Mouse (Mus musculus) heart, embryonic 15.5 days (tissue): ENCODE data around the gene Ggt5. TPM values are rescaled to one million over a fixed set of nuclear protein-coding genes. Genes with fewer than 3 reads are reported as not detected.

Experiments used
- ATAC-seq: fragments of 200-750 bp; cut with Nextera tagmentation; replicated peaks from 2 replicates; pipeline ENCODE4 v1.8.0; 2017; ENCODE audit warnings: low read depth, moderate TSS enrichment; ENCODE audit not compliant: insufficient number of reproducible peaks, insufficient read depth, low FRiP score
- H3K27ac ChIP-seq: fragments of 300-500 bp; sonication (generic); 2 replicates; pipeline ENCODE4 v1.5.1; 2015; ENCODE audit warnings: mild to moderate bottlenecking, inconsistent platforms
- H3K27me3 ChIP-seq: fragments of 300-500 bp; sonication (generic); 2 replicates; pipeline ENCODE4 v1.6.1; 2015; ENCODE audit warnings: inconsistent platforms
- H3K36me3 ChIP-seq: fragments of 300-500 bp; sonication (generic); 2 replicates; pipeline ENCODE4 v1.6.1; 2015; ENCODE audit warnings: mild to moderate bottlenecking, inconsistent platforms
- H3K4me1 ChIP-seq: fragments of 300-500 bp; sonication (generic); replicated peaks from 2 replicates; pipeline ENCODE4 v1.6.1; 2015; ENCODE audit warnings: inconsistent platforms
- H3K4me2 ChIP-seq: fragments of 300-500 bp; sonication (generic); 2 replicates; pipeline ENCODE4 v1.6.1; 2015; ENCODE audit warnings: inconsistent platforms, mild to moderate bottlenecking, moderate library complexity
- H3K4me3 ChIP-seq: fragments of 300-500 bp; sonication (generic); 2 replicates; pipeline ENCODE4 v1.5.1; 2015; ENCODE audit warnings: mild to moderate bottlenecking, inconsistent platforms
- H3K9ac ChIP-seq: fragments of 300-500 bp; sonication (generic); 2 replicates; pipeline ENCODE4 v1.6.1; 2015; ENCODE audit warnings: mild to moderate bottlenecking, inconsistent platforms
- H3K9me3 ChIP-seq: fragments of 300-500 bp; sonication (generic); replicated peaks from 2 replicates; pipeline ENCODE4 v1.6.1; 2016; ENCODE audit warnings: inconsistent platforms
- WGBS: fragments of 180-500 bp; shearing (Covaris S2); methylation state at CpG from one replicate; pipeline ENCODE4 v1.1.7; 2015; ENCODE audit warnings: mixed read lengths; 5-methylcytosine and 5-hydroxymethylcytosine counted together
- polyA plus RNA-seq: library from polyadenylated mRNA; unstranded; fragments of >200 nt; fragmentation: Nextera tagmentation; extraction: Ambion mirVana; gene quantifications from 2 replicates; pipeline ENCODE4 v1.2.1, GENCODE M21; 2015

Ggt5 gene
- polyA plus RNA-seq, 1 experiment from 2014 or later, result 7.5 TPM

GRCm38 (mm10) chr10:75589651-75590050, 511 bp downstream of the Ggt5 start:
- Histone ChIP-seq H3K27ac (peak overlapping the region; percentile 79), H3K36me3 (no peaks in the 10 kb centered on the region), H3K4me1 (peaks cover 55% of the 10 kb centered on the region), H3K9me3 (no peaks in the 10 kb centered on the region), H3K9ac (peak overlapping the region; percentile 47), H3K4me3 (peak overlapping the region; percentile 40), H3K4me2 (peak overlapping the region; percentile 57), H3K27me3 (peaks cover 14% of the 10 kb centered on the region)
- ATAC-seq, result 0 out of 2 replicates have a peak, but pooled peaks have one; percentile 4
- WGBS, result 41% methylated on average over 16 of the region's 16 CpGs

DNA sequence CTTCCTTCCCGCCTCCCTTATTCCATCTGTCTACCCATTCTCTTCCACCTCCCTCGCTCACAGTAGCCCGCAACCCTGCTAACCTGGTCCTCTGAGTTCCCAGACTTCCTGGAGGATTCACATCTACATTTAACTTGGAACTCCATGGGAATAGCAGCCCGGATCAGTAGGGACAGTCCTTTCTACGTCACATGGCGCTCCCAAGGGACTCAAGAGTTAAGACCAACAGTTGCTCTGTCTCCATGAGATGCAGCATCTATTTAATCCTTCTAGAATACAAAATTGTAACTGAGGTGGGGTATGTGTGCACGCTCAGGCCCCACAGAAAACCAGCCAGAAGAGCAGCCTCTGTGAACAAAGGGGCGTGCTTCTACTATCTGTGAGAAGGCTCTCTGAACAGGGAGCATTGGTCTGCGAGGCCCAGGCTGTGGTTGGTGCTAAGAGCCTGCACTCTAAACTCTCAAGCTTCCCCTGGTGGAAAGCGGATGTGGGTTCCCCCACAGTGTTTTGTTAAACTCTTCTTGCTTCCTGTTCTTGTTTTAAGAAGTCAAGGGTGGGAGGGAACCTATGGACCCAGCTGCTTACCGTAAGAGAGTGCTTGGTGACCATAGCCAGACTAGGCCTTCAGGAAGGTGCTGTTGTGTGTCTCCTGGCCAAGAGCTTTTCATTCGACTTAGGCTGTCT, 2.2 kb downstream of the Ggt5 start:
- H3K27me3 ChIP-seq, result no peaks in the 10 kb centered on the region
- peak; percentile 45; the same call in 1 of the 2 replicates for ATAC-seq

GRCm38 (mm10) chr10:75592585-75592984, 3.4 kb downstream of the Ggt5 start:
- Histone ChIP-seq H3K4me2 (no peak overlapping the region), H3K4me3 (no peak overlapping the region), H3K4me1 (peaks cover 43% of the 10 kb centered on the region), H3K27ac (no peak overlapping the region), H3K9ac (no peak overlapping the region), H3K36me3 (no peaks in the 10 kb centered on the region), H3K27me3 (no peaks in the 10 kb centered on the region), H3K9me3 (no peaks in the 10 kb centered on the region)
- 59% methylated on average over 7 of the region's 7 CpGs for WGBS
- no peak for ATAC-seq

More for the DNA sequence above, 2.2 kb downstream of the Ggt5 start:
- Histone ChIP-seq H3K4me1 (peaks cover 50% of the 10 kb centered on the region), H3K9me3 (no peaks in the 10 kb centered on the region), H3K4me3 (0 out of 2 replicates have a peak overlapping the region, but pooled peaks have one; percentile 6), H3K36me3 (no peaks in the 10 kb centered on the region), H3K27ac (peak overlapping the region; percentile 79), H3K4me2 (peak overlapping the region; percentile 57), H3K9ac (no peak overlapping the region)
- WGBS, result 54% methylated on average over 12 of the region's 12 CpGs

DNA sequence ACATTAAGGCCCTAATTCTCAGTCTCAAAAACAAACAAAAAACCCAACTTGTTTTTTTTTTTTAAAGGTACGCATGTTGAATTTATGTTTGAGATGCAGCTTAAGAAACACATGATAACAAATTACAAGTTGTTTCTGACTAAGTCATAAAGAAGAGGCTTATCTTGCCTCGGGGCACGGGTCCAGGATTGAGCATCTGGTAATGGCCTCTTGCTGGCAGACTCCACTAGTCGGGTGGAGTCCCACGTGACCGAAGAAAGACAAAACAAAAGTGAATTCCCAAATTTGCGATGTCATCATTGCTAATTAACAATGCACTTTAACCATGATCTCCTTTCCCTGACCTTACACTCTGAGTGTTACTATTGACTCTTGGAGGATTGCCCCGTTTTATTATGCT, 6.8 kb downstream of the Ggt5 start:
- 56% methylated on average over 8 of the region's 8 CpGs for WGBS
- Histone ChIP-seq H3K4me1 (peaks cover 14% of the 10 kb centered on the region), H3K4me2 (no peak overlapping the region), H3K27me3 (no peaks in the 10 kb centered on the region), H3K36me3 (no peaks in the 10 kb centered on the region), H3K9ac (no peak overlapping the region), H3K4me3 (no peak overlapping the region), H3K9me3 (0 out of 2 replicates have a peak, but pooled peaks cover 4% of the 10 kb centered on the region), H3K27ac (no peak overlapping the region)
- no peak for ATAC-seq

DNA sequence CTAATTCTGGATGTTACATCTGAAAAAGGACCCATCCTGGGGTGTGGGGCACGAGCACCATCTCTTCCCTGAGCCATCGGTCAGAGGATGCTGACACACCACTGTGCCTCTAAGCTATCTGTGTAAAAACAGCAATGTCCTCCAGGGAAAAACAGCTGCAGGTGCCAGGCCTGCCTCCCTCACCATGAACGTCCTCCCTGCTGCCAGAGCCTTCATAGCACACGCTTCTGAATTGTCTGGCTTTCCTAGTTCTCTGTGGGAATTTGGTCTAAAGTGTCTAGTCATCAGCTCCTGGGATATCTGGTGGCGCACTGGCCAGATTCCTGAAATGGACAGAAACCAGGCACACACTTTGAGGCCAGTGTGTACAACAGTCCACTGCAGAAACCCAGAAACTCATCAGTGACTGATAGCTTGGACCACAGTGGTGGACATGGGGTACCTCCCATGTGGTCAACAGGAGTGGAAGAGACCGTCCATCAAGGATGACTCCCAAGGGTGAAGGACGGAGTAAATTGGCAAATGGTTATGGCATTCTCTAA, 11.1 kb downstream of the Ggt5 start:
- no peak for ATAC-seq

GRCm38 (mm10) chr10:75605162-75605846, 16.2 kb downstream of the Ggt5 start:
- no peak overlapping the region for H3K4me3 ChIP-seq
- H3K36me3 ChIP-seq, result no peaks in the 10 kb centered on the region
- no peak overlapping the region for H3K27ac ChIP-seq
- H3K4me1 ChIP-seq, result peaks cover 5% of the 10 kb centered on the region
- 29% methylated on average over 11 of the region's 11 CpGs for WGBS
- no peak overlapping the region for H3K4me2 ChIP-seq
- no peak overlapping the region for H3K9ac ChIP-seq
- no peaks in the 10 kb centered on the region for H3K9me3 ChIP-seq
- ATAC-seq, result no peak
- H3K27me3 ChIP-seq, result no peaks in the 10 kb centered on the region

More for the DNA sequence above, 11.1 kb downstream of the Ggt5 start:
- no peaks in the 10 kb centered on the region for H3K27me3 ChIP-seq
- no peak overlapping the region for H3K4me3 ChIP-seq
- H3K27ac ChIP-seq, result no peak overlapping the region
- H3K9ac ChIP-seq, result no peak overlapping the region
- H3K4me1 ChIP-seq, result peaks cover 2% of the 10 kb centered on the region; the same call in 1 of the 2 replicates
- H3K4me2 ChIP-seq, result no peak overlapping the region
- H3K9me3 ChIP-seq, result 0 out of 2 replicates have a peak, but pooled peaks cover 4% of the 10 kb centered on the region
- H3K36me3 ChIP-seq, result no peaks in the 10 kb centered on the region
- 53% methylated on average over 7 of the region's 7 CpGs for WGBS

DNA sequence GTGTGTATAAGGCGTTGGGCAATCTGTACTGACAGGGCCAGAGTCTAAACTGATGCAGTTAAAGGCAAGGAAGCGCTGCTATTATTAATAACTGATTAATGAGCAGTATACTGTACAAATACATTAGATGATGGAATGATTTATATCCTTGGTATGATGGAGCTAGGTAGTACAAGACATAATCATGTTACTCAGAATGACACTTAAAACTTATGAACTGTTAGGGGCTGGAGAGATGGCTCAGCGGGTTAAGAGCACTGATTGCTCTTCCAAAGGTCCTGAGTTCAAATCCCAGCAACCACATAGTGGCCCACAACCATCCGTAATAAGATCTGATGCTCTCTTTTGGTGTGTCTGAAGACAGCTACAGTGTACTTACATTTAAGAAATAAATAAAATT, 18.1 kb downstream of the Ggt5 start:
- Histone ChIP-seq H3K4me3 (no peak overlapping the region), H3K9me3 (no peaks in the 10 kb centered on the region), H3K4me1 (peaks cover 5% of the 10 kb centered on the region), H3K36me3 (no peaks in the 10 kb centered on the region), H3K4me2 (no peak overlapping the region), H3K27me3 (no peaks in the 10 kb centered on the region), H3K9ac (no peak overlapping the region), H3K27ac (no peak overlapping the region)
- ATAC-seq, result no peak
- 88% methylated on average over 4 of the region's 4 CpGs for WGBS

DNA sequence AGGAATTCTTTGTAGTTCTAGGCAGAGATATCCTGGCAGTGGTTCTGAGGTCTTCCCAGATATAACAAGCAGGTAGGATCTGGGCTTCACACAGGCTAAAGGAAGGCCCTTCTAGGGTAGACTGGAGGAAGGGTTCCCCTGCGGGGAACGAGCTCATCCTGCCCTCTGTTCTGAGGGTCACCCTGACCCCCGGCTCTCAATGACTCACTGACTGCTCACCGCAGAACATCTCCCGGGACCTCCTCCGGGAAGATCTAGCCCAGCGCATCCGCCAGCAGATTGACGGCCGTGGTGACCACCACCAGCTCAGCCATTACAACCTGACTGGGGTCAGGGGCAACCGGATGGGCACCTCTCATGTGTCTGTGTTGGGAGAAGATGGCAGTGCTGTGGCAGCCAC, 19.8 kb downstream of the Ggt5 start:
- WGBS, result 88% methylated on average over 11 of the region's 11 CpGs
- Histone ChIP-seq H3K4me2 (no peak overlapping the region), H3K9ac (no peak overlapping the region), H3K27ac (no peak overlapping the region), H3K4me1 (peaks cover 5% of the 10 kb centered on the region), H3K36me3 (no peaks in the 10 kb centered on the region), H3K9me3 (no peaks in the 10 kb centered on the region), H3K27me3 (no peaks in the 10 kb centered on the region), H3K4me3 (no peak overlapping the region)
- no peak; the same call in 1 of the 2 replicates for ATAC-seq

- WGBS, result 46% methylated on average over 7 of the region's 7 CpGs
These were observed 21.3 kb downstream of the Ggt5 start for GRCm38 (mm10) chr10:75610486-75610885.

DNA sequence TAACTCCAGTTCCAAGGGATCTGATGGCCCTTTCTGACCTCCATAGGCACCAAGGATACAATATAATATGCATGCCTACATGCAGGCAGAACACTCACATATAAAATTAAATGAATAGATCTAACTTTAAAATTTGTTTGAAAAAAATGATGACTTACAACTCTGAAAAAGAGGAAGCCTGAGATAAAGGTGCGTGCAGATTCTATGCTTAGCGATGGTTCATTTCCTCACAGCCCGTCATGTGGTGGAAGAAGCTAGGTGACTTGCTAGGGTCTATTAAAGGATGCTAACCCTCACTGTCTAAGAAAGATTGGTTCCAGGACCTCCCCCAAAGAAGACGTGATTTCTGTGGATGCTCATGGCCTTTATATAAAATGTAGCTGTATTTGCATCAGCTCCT, 26.9 kb downstream of the Ggt5 start:
- H3K4me2 ChIP-seq, result no peak overlapping the region
- ATAC-seq, result no peak
- WGBS, result 80% methylated on average over 4 of the region's 4 CpGs

More at GRCm38 (mm10) chr10:75610486-75610885, 21.3 kb downstream of the Ggt5 start:
- Histone ChIP-seq H3K4me3 (no peak overlapping the region), H3K27me3 (no peaks in the 10 kb centered on the region), H3K27ac (no peak overlapping the region), H3K4me1 (peaks cover 1% of the 10 kb centered on the region; the same call in 1 of the 2 replicates), H3K9ac (no peak overlapping the region), H3K4me2 (no peak overlapping the region), H3K36me3 (no peaks in the 10 kb centered on the region), H3K9me3 (no peaks in the 10 kb centered on the region)
- no peak for ATAC-seq

DNA sequence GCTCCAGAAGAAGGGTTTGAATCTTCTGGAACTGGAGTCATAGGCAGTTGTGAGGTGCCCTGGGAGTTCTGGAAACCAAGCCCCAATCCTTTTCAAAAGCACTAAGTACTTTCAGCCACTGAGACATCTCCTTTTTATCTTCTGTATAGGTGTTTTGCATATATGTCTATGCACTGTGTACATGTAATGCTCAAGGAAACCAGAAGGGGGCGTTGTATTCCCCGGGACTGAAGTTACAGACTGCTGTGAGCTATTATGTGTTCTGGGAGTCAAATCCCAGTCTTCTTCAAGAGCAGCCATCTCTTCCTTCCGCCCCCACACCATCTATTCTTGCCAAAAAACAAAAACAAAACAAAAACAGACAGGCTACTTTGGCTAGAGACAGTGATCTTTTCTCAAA, 31.7 kb downstream of the Ggt5 start:
- no peaks in the 10 kb centered on the region for H3K9me3 ChIP-seq
- no peak overlapping the region for H3K9ac ChIP-seq
- H3K4me2 ChIP-seq, result no peak overlapping the region
- H3K4me1 ChIP-seq, result no peaks in the 10 kb centered on the region
- 43% methylated on average over 3 of the region's 3 CpGs for WGBS
- no peak overlapping the region for H3K4me3 ChIP-seq
- H3K36me3 ChIP-seq, result no peaks in the 10 kb centered on the region
- no peaks in the 10 kb centered on the region for H3K27me3 ChIP-seq
- H3K27ac ChIP-seq, result no peak overlapping the region
- no peak for ATAC-seq

More for the DNA sequence above, 26.9 kb downstream of the Ggt5 start:
- Histone ChIP-seq H3K4me3 (no peak overlapping the region), H3K9me3 (no peaks in the 10 kb centered on the region), H3K4me1 (no peaks in the 10 kb centered on the region), H3K27ac (no peak overlapping the region), H3K36me3 (no peaks in the 10 kb centered on the region), H3K9ac (no peak overlapping the region), H3K27me3 (no peaks in the 10 kb centered on the region)
